Mouse (Mus musculus): ENCODE measurements around the gene Ism2.

- TF ChIP-seq POLR2A (IDR thresholded peaks at IDR 0.05; ENCODE audit: low read depth, low read length) (no peak), CTCF (IDR thresholded peaks at IDR 0.05; ENCODE audit: borderline replicate concordance, insufficient read depth, low read length) (no peak)
These were observed 62.5 kb downstream of the Ism2 start for GRCm38 (mm10) chr12:87236882-87237483.
